Mouse (Mus musculus) heart, embryonic 13.5 days (tissue): ENCODE measurements around the gene Ndufs1. TPM values are rescaled to one million over a fixed set of nuclear protein-coding genes. Genes with fewer than 3 reads are reported as not detected.
"Not testable (repeated sequence)": the region's sequence is repeated elsewhere in the genome, so short reads cannot be mapped to it uniquely, and the experiment has no call there.

Experiments
- ATAC-seq: fragments of 200-750 bp; cut with Nextera tagmentation; 2 replicates; pipeline ENCODE4 v1.8.0; 2017; ENCODE audit warnings: moderate TSS enrichment; ENCODE audit not compliant: insufficient number of reproducible peaks, low FRiP score, low TSS enrichment; ENCODE audit errors: extremely low read depth
- H3K27ac ChIP-seq: fragments of 300-500 bp; sonication (generic); replicated peaks from 2 replicates; pipeline ENCODE4 v1.5.1; 2015; ENCODE audit warnings: moderate library complexity, mild to moderate bottlenecking, inconsistent platforms
- H3K27me3 ChIP-seq: fragments of 300-500 bp; sonication (generic); replicated peaks from 2 replicates; pipeline ENCODE4 v1.6.1; 2015; ENCODE audit warnings: mild to moderate bottlenecking, inconsistent platforms
- H3K36me3 ChIP-seq: fragments of 300-500 bp; sonication (generic); 2 replicates; pipeline ENCODE4 v1.6.1; 2015; ENCODE audit warnings: mild to moderate bottlenecking, inconsistent platforms
- H3K4me1 ChIP-seq: fragments of 300-500 bp; sonication (generic); 2 replicates; pipeline ENCODE4 v1.6.1; 2015; ENCODE audit warnings: inconsistent platforms
- H3K4me2 ChIP-seq: fragments of 300-500 bp; sonication (generic); 2 replicates; pipeline ENCODE4 v1.6.1; 2015; ENCODE audit warnings: inconsistent platforms, mild to moderate bottlenecking, moderate library complexity
- H3K4me3 ChIP-seq: fragments of 300-500 bp; sonication (generic); 2 replicates; pipeline ENCODE4 v1.5.1; 2015; ENCODE audit warnings: moderate library complexity, mild to moderate bottlenecking, inconsistent platforms
- H3K9ac ChIP-seq: fragments of 300-500 bp; sonication (generic); 2 replicates; pipeline ENCODE4 v1.6.1; 2015; ENCODE audit warnings: inconsistent platforms, mild to moderate bottlenecking, moderate library complexity
- H3K9me3 ChIP-seq: fragments of 300-500 bp; sonication (generic); 2 replicates; pipeline ENCODE4 v1.6.1; 2016; ENCODE audit warnings: inconsistent platforms
- WGBS: fragments of 180-500 bp; shearing (Covaris S2); methylation state at CpG from one replicate; pipeline ENCODE4 v1.1.7; 2015; ENCODE audit warnings: mixed read lengths; 5-methylcytosine and 5-hydroxymethylcytosine counted together
- polyA plus RNA-seq: library from polyadenylated mRNA; unstranded; fragments of >200 nt; fragmentation: Nextera tagmentation; extraction: Ambion mirVana; gene quantifications from 2 replicates; pipeline ENCODE4 v1.2.1, GENCODE M21; 2015

The Ndufs1 gene
- polyA plus RNA-seq, 1 experiment from 2014 or later = 299 TPM

- H3K4me3 ChIP-seq = no peak overlapping the region
- peaks cover 33% of the 10 kb centered on the region for H3K36me3 ChIP-seq
- no peaks in the 10 kb centered on the region for H3K9me3 ChIP-seq
- 77% methylated on average over 5 of the region's 5 CpGs for WGBS
- no peak for ATAC-seq
- no peaks in the 10 kb centered on the region for H3K27me3 ChIP-seq
- H3K27ac ChIP-seq = no peak overlapping the region
- peaks cover 12% of the 10 kb centered on the region for H3K4me1 ChIP-seq
- no peak overlapping the region for H3K4me2 ChIP-seq
- H3K9ac ChIP-seq = no peak overlapping the region
These were observed 5.6 kb upstream of the Ndufs1 start for GRCm38 (mm10) chr1:63182212-63182611.

GRCm38 (mm10) chr1:63181480-63181879, 4.8 kb upstream of the Ndufs1 start:
- 96% methylated on average over 1 of the region's 1 CpGs for WGBS
- no peaks in the 10 kb centered on the region for H3K27me3 ChIP-seq
- no peak for ATAC-seq
- H3K9ac ChIP-seq = no peak overlapping the region
- H3K4me1 ChIP-seq = peaks cover 12% of the 10 kb centered on the region
- no peak overlapping the region for H3K4me2 ChIP-seq
- H3K36me3 ChIP-seq = peaks cover 33% of the 10 kb centered on the region
- no peak overlapping the region for H3K4me3 ChIP-seq
- H3K9me3 ChIP-seq = no peaks in the 10 kb centered on the region
- H3K27ac ChIP-seq = no peak overlapping the region

- ATAC-seq = no peak
- no peaks in the 10 kb centered on the region for H3K27me3 ChIP-seq
- 5% methylated on average over 3 of the region's 3 CpGs for WGBS
- H3K9me3 ChIP-seq = no peaks in the 10 kb centered on the region
- H3K9ac ChIP-seq = no peak overlapping the region
- no peak overlapping the region for H3K4me3 ChIP-seq
- H3K4me2 ChIP-seq = no peak overlapping the region
- peaks cover 12% of the 10 kb centered on the region for H3K4me1 ChIP-seq
- H3K36me3 ChIP-seq = peaks cover 33% of the 10 kb centered on the region
- H3K27ac ChIP-seq = no peak overlapping the region
These were observed 4.4 kb upstream of the Ndufs1 start for GRCm38 (mm10) chr1:63181019-63181418.

- H3K4me2 ChIP-seq, H3K9ac ChIP-seq, H3K4me3 ChIP-seq, H3K27me3 ChIP-seq, ATAC-seq, H3K9me3 ChIP-seq, H3K27ac ChIP-seq: not testable (repeated sequence)
- Histone ChIP-seq H3K4me1 (peaks cover 15% of the 10 kb centered on the region), H3K36me3 (peaks cover 33% of the 10 kb centered on the region)
- 67% methylated on average over 4 of the region's 4 CpGs for WGBS
These were observed 3.9 kb upstream of the Ndufs1 start for GRCm38 (mm10) chr1:63180575-63180974.

GRCm38 (mm10) chr1:63180122-63180521, 3.5 kb upstream of the Ndufs1 start:
- no peak overlapping the region for H3K9ac ChIP-seq

GRCm38 (mm10) chr1:63178308-63178707, 1.7 kb upstream of the Ndufs1 start:
- Histone ChIP-seq H3K4me1 (peaks cover 30% of the 10 kb centered on the region), H3K27me3 (no peaks in the 10 kb centered on the region), H3K27ac (no peak overlapping the region), H3K9ac (peak overlapping the region; percentile 92), H3K4me2 (peak overlapping the region; percentile 83), H3K4me3 (peak overlapping the region; percentile 73), H3K36me3 (peaks cover 44% of the 10 kb centered on the region), H3K9me3 (no peaks in the 10 kb centered on the region)
- no peak for ATAC-seq
- 67% methylated on average over 3 of the region's 3 CpGs for WGBS

More at GRCm38 (mm10) chr1:63180122-63180521, 3.5 kb upstream of the Ndufs1 start:
- no peak for ATAC-seq
- no peak overlapping the region for H3K27ac ChIP-seq
- peaks cover 20% of the 10 kb centered on the region for H3K4me1 ChIP-seq
- peaks cover 33% of the 10 kb centered on the region for H3K36me3 ChIP-seq
- H3K4me2 ChIP-seq = no peak overlapping the region
- no peaks in the 10 kb centered on the region for H3K9me3 ChIP-seq
- H3K4me3 ChIP-seq = no peak overlapping the region
- H3K27me3 ChIP-seq = no peaks in the 10 kb centered on the region
- 91% methylated on average over 4 of the region's 4 CpGs for WGBS

GRCm38 (mm10) chr1:63176259-63176603, 402 bp downstream of the Ndufs1 start:
- Histone ChIP-seq H3K27me3 (no peaks in the 10 kb centered on the region), H3K4me1 (peaks cover 30% of the 10 kb centered on the region), H3K9me3 (no peaks in the 10 kb centered on the region), H3K4me2 (peak overlapping the region; percentile 83), H3K36me3 (peaks cover 53% of the 10 kb centered on the region), H3K4me3 (peak overlapping the region; percentile 73), H3K27ac (peak overlapping the region; percentile 96), H3K9ac (peak overlapping the region; percentile 92)
- peak; percentile 29; the same call in 1 of the 2 replicates for ATAC-seq
- WGBS = under 1% methylated on average over 14 of the region's 14 CpGs

GRCm38 (mm10) chr1:63175853-63176252, 780 bp downstream of the Ndufs1 start:
- 4% methylated on average over 11 of the region's 11 CpGs for WGBS
- no peak for ATAC-seq
- H3K9ac ChIP-seq = peak overlapping the region; percentile 92
- H3K27me3 ChIP-seq = no peaks in the 10 kb centered on the region
- peak overlapping the region; percentile 96 for H3K27ac ChIP-seq
- peak overlapping the region; percentile 83 for H3K4me2 ChIP-seq
- H3K4me1 ChIP-seq = peaks cover 30% of the 10 kb centered on the region
- H3K9me3 ChIP-seq = no peaks in the 10 kb centered on the region
- peak overlapping the region; percentile 73 for H3K4me3 ChIP-seq
- peaks cover 57% of the 10 kb centered on the region for H3K36me3 ChIP-seq

- Histone ChIP-seq H3K27me3 (no peaks in the 10 kb centered on the region), H3K4me2 (no peak overlapping the region), H3K9ac (no peak overlapping the region), H3K4me3 (no peak overlapping the region), H3K27ac (no peak overlapping the region), H3K4me1 (peaks cover under 1% of the 10 kb centered on the region; the same call in 1 of the 2 replicates), H3K9me3 (no peaks in the 10 kb centered on the region), H3K36me3 (peaks cover 86% of the 10 kb centered on the region)
- ATAC-seq = no peak; the same call in 1 of the 2 replicates
- 79% methylated on average over 2 of the region's 2 CpGs for WGBS
These were observed 8.0 kb downstream of the Ndufs1 start for GRCm38 (mm10) chr1:63168638-63169037.

GRCm38 (mm10) chr1:63140231-63140630, 36.4 kb downstream of the Ndufs1 start:
- 91% methylated on average over 13 of the region's 13 CpGs for WGBS
- H3K4me3 ChIP-seq = no peak overlapping the region
- H3K27me3 ChIP-seq = no peaks in the 10 kb centered on the region
- no peak for ATAC-seq
- H3K27ac ChIP-seq = no peak overlapping the region
- H3K4me2 ChIP-seq = no peak overlapping the region
- H3K9ac ChIP-seq = no peak overlapping the region
- H3K9me3 ChIP-seq = no peaks in the 10 kb centered on the region
- peaks cover 67% of the 10 kb centered on the region for H3K36me3 ChIP-seq
- H3K4me1 ChIP-seq = no peaks in the 10 kb centered on the region

GRCm38 (mm10) chr1:63138586-63138985, 38.0 kb downstream of the Ndufs1 start:
- not testable (repeated sequence) for H3K4me3 ChIP-seq, H3K27me3 ChIP-seq, H3K27ac ChIP-seq, H3K4me1 ChIP-seq, H3K9ac ChIP-seq, H3K4me2 ChIP-seq, H3K9me3 ChIP-seq, ATAC-seq
- peaks cover 50% of the 10 kb centered on the region for H3K36me3 ChIP-seq
- 78% methylated on average over 1 of the region's 1 CpGs for WGBS

- 74% methylated on average over 2 of the region's 2 CpGs for WGBS
- no peak for ATAC-seq
These were observed 38.7 kb downstream of the Ndufs1 start for GRCm38 (mm10) chr1:63137971-63138370.

More at GRCm38 (mm10) chr1:63137971-63138370, 38.7 kb downstream of the Ndufs1 start:
- H3K4me1 ChIP-seq = no peaks in the 10 kb centered on the region
- no peak overlapping the region for H3K4me2 ChIP-seq
- H3K9ac ChIP-seq = no peak overlapping the region
- no peak overlapping the region for H3K27ac ChIP-seq
- H3K36me3 ChIP-seq = peaks cover 45% of the 10 kb centered on the region
- H3K4me3 ChIP-seq = no peak overlapping the region
- no peaks in the 10 kb centered on the region for H3K9me3 ChIP-seq
- H3K27me3 ChIP-seq = no peaks in the 10 kb centered on the region
